Mouse (Mus musculus) gastrocnemius, postnatal 36 days (tissue): ENCODE measurements around the gene Zfp770. TPM values are rescaled to one million over a fixed set of nuclear protein-coding genes. Genes with fewer than 3 reads are reported as not detected.
A peak's percentile ranks its signal among the peaks of the same experiment; 100 is the strongest.
"Not testable (repeated sequence)": the region's sequence is repeated elsewhere in the genome, so short reads cannot be mapped to it uniquely, and the experiment has no call there.

Experiments used
- DNase-seq, 2 experiments: peaks; one replicate each; pipeline ENCODE4 v3.0.0; 2022
- intact Hi-C: fragments of 180-260 bp; cut with DNase I; formaldehyde crosslinking; loops from one replicate; pipeline ENCODE4 v1.15.1; 2025
- long read RNA-seq, 2 experiments: library from polyadenylated mRNA; stranded (forward); transcript quantifications; one replicate each; pipeline ENCODE4 v2.0.0; 2021
- total RNA-seq, 2 experiments: library from RNA; stranded (reverse); gene quantifications; 2 replicates each; pipeline ENCODE4 v1.2.3; 2021

The Zfp770 gene
- total RNA-seq: 10 to 100 TPM; 16.8 to 23.3 TPM
- long read RNA-seq, experiment 1, full-length matches to known transcripts: 2 of 4 reads
- long read RNA-seq, experiment 1, partial matches to known transcripts: 0 of 4 reads
- long read RNA-seq, experiment 1, other reads (novel, unspliced or antisense): 2 of 4 reads
- long read RNA-seq, experiment 2, partial matches to known transcripts: 0 of 2 reads
- long read RNA-seq, experiment 2, other reads (novel, unspliced or antisense): 1 of 2 reads

GRCm38 (mm10) chr2:114200932-114201559 is at the start of gene Zfp770:
Zfp770 (minus strand) TSS chr2:114201469.
- intact Hi-C loops: no loop called here
- peak; percentile 46 to 84 for DNase-seq

GRCm38 (mm10) chr2:114249440-114249839 is 48.2 kb upstream of the Zfp770 start:
- intact Hi-C loops: no loop called here
- DNase-seq: no peak

- no peak for DNase-seq
- intact Hi-C loops: no loop called here
Observed at GRCm38 (mm10) chr2:114237639-114238038, 36.4 kb upstream of the Zfp770 start.

GRCm38 (mm10) chr2:114236566-114236965 is 35.3 kb upstream of the Zfp770 start:
- intact Hi-C loops: no loop called here
- no peak for DNase-seq

- intact Hi-C loops: no loop called here
- DNase-seq: no peak
Observed at GRCm38 (mm10) chr2:114235584-114235983, 34.3 kb upstream of the Zfp770 start.

- DNase-seq: no peak
- intact Hi-C loops: no loop called here
Observed at GRCm38 (mm10) chr2:114231248-114231647, 30.0 kb upstream of the Zfp770 start.

GRCm38 (mm10) chr2:114228672-114229071 is 27.4 kb upstream of the Zfp770 start:
- no peak for DNase-seq

GRCm38 (mm10) chr2:114205036-114205435 is 3.8 kb upstream of the Zfp770 start:
- intact Hi-C loops: no loop called here
- DNase-seq: no peak

More at GRCm38 (mm10) chr2:114228672-114229071, 27.4 kb upstream of the Zfp770 start:
- intact Hi-C loops: no loop called here

- intact Hi-C loops: no loop called here
- no peak for DNase-seq
Observed at GRCm38 (mm10) chr2:114201574-114201973, 305 bp upstream of the Zfp770 start.

- DNase-seq: no peak
- intact Hi-C loops: no loop called here
Observed at GRCm38 (mm10) chr2:114196421-114196820, 4.8 kb downstream of the Zfp770 start.

GRCm38 (mm10) chr2:114186924-114187323 is 14.3 kb downstream of the Zfp770 start, which contains the start of gene Aqr:
Aqr (minus strand) TSS chr2:114187024.
- intact Hi-C loops, DNase-seq: not testable (repeated sequence)

- intact Hi-C loops: no loop called here
- DNase-seq: no peak
Observed at GRCm38 (mm10) chr2:114177802-114178733, 23.2 kb downstream of the Zfp770 start.

- peak; percentile 53 to 61 for DNase-seq
- intact Hi-C loops: no loop called here
Observed at GRCm38 (mm10) chr2:114174651-114175484, 26.4 kb downstream of the Zfp770 start.

- no peak for DNase-seq
- intact Hi-C loops: no loop called here
Observed at GRCm38 (mm10) chr2:114173248-114173647, 28.0 kb downstream of the Zfp770 start.

- intact Hi-C loops: no loop called here
- no peak for DNase-seq
Observed at GRCm38 (mm10) chr2:114167837-114168236, 33.4 kb downstream of the Zfp770 start.

GRCm38 (mm10) chr2:114161978-114162377 is 39.3 kb downstream of the Zfp770 start:
- no peak for DNase-seq
- intact Hi-C loops: no loop called here

GRCm38 (mm10) chr2:114157345-114157744 is 43.9 kb downstream of the Zfp770 start:
- intact Hi-C loops: no loop called here
- DNase-seq: no peak

- intact Hi-C loops: no loop called here
- no peak for DNase-seq
Observed at GRCm38 (mm10) chr2:114156639-114157038, 44.6 kb downstream of the Zfp770 start.

- intact Hi-C loops: no loop called here
- no peak for DNase-seq
Observed at GRCm38 (mm10) chr2:114153247-114153646, 48.0 kb downstream of the Zfp770 start.

- intact Hi-C loops: loop anchor here (5.0 kb wide), 1 partner anchor 280 kb away; no protein-coding TSS in a partner anchor
- DNase-seq: no peak
Observed at GRCm38 (mm10) chr2:114146864-114147458, 54.3 kb downstream of the Zfp770 start.
